Mouse (Mus musculus) brain, embryonic 14.5 days (tissue): ENCODE results near the gene Cox5b.

Experiments used
- CTCF ChIP-seq: fragments of 200-500 bp; IDR thresholded peaks from 2 replicates; pipeline ENCODE4 v1.5.1; 2012; ENCODE audit warnings: inconsistent platforms, mild to moderate bottlenecking, moderate library complexity, borderline replicate concordance; ENCODE audit not compliant: insufficient read depth, insufficient read length; ENCODE audit errors: extremely low read depth
- POLR2A ChIP-seq: fragments of 200-500 bp; IDR thresholded peaks from 2 replicates; pipeline ENCODE4 v1.6.1; 2012; ENCODE audit warnings: mild to moderate bottlenecking, inconsistent platforms, borderline replicate concordance; ENCODE audit not compliant: poor library complexity, insufficient read depth, insufficient read length, severe bottlenecking; ENCODE audit errors: extremely low read depth

DNA sequence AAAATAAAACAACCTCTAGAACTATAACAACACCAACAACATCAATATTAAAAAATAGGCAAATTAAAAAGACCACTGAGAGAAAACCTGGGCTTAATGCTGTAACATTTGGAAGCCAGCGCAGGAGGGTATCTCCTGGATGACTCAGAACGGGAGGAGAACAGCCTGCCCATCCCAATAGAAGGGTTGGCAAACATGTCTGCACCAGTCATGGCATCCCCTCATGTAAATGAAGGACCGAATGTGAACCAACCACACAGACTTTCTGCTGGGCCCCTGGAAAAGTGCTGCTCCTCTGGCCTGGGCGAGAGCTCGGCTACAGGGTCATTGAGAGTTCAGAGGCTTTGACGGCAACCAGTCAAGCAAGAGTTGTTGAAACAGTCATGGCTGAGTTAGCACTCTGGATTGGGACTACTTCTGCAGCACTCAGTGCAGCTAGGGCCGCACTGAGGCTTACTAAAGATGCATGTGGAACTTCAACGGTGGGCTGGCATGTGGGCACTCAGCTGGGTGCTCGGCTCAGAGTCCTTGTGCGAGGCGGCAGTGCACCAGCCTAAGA, 26.0 kb upstream of the Cox5b start:
- TF ChIP-seq POLR2A, result no peak
- no peak for TF ChIP-seq CTCF
